Mouse (Mus musculus): Measurements from ENCODE around the gene Brca1. TPM values are rescaled to one million over a fixed set of nuclear protein-coding genes. Genes with fewer than 3 reads are reported as not detected.
"Not testable (repeated sequence)": the region's sequence is repeated elsewhere in the genome, so short reads cannot be mapped to it uniquely, and the experiment has no call there.

Brca1 gene
- total and polyA plus RNA-seq, 3 experiments: 35.0 to 175 (median 71.0) TPM

GRCm38 (mm10) chr11:101470206-101470605, 81.5 kb downstream of the Brca1 start:
- TF ChIP-seq POLR2AphosphoS5 (IDR thresholded peaks at IDR 0.05; ENCODE audit: insufficient replicate concordance, low read depth, low read length): no peak
- TF ChIP-seq TAL1 (conservative IDR thresholded peaks at IDR 0.05; ENCODE audit: low read depth, low read length): no peak
- no peak for TF ChIP-seq GATA2 (IDR thresholded peaks at IDR 0.05; ENCODE audit: borderline replicate concordance, low read depth, low read length)
- no peak for TF ChIP-seq GATA1 (IDR thresholded peaks at IDR 0.05; ENCODE audit: borderline replicate concordance, low read length)
- TF ChIP-seq CTCF (IDR thresholded peaks at IDR 0.05; ENCODE audit: low read depth, low read length): no peak
- Histone ChIP-seq H3K4me3 (ENCODE audit: low read depth, low read length) (no peak overlapping the region), H3K4me1 (ENCODE audit: insufficient read depth, low read depth, low read length) (peaks cover 67% of the 10 kb centered on the region), H3K9me3 (replicated peaks) (no peaks in the 10 kb centered on the region), H3K27me3 (ENCODE audit: insufficient read depth, low read length) (peaks cover 3% of the 10 kb centered on the region; the same call in 1 of the 2 replicates), H3K36me3 (replicated peaks) (peaks cover 29% of the 10 kb centered on the region)
- DNase-seq (ENCODE audit: low spot score) (no peak), ATAC-seq (ENCODE audit: extremely low read depth, insufficient number of reproducible peaks, low FRiP score, poor library complexity, severe bottlenecking) (no peak)

GRCm38 (mm10) chr11:101469155-101469554, 82.6 kb downstream of the Brca1 start:
- H3K9me3 ChIP-seq (replicated peaks): no peaks in the 10 kb centered on the region
- no peak for ATAC-seq (ENCODE audit: extremely low read depth, insufficient number of reproducible peaks, low FRiP score, poor library complexity, severe bottlenecking)
- H3K36me3 ChIP-seq (replicated peaks): peaks cover 31% of the 10 kb centered on the region
- H3K4me3 ChIP-seq (ENCODE audit: low read depth, low read length): peak overlapping the region; percentile 84; the same call in 1 of the 2 replicates
- peaks cover 3% of the 10 kb centered on the region; the same call in 1 of the 2 replicates for H3K27me3 ChIP-seq (ENCODE audit: insufficient read depth, low read length)
- TF ChIP-seq GATA1 (IDR thresholded peaks at IDR 0.05; ENCODE audit: borderline replicate concordance, low read length) (no peak), TAL1 (conservative IDR thresholded peaks at IDR 0.05; ENCODE audit: low read depth, low read length) (no peak), CTCF (IDR thresholded peaks at IDR 0.05; ENCODE audit: low read depth, low read length) (no peak), GATA2 (IDR thresholded peaks at IDR 0.05; ENCODE audit: borderline replicate concordance, low read depth, low read length) (no peak), POLR2AphosphoS5 (IDR thresholded peaks at IDR 0.05; ENCODE audit: insufficient replicate concordance, low read depth, low read length) (no peak)
- no peak for DNase-seq (ENCODE audit: low spot score)
- H3K4me1 ChIP-seq (ENCODE audit: insufficient read depth, low read depth, low read length): peaks cover 74% of the 10 kb centered on the region

GRCm38 (mm10) chr11:101468731-101469130, 83.0 kb downstream of the Brca1 start:
- Histone ChIP-seq H3K9me3 (replicated peaks) (no peaks in the 10 kb centered on the region), H3K4me3 (ENCODE audit: low read depth, low read length) (peak overlapping the region; percentile 84), H3K27me3 (ENCODE audit: insufficient read depth, low read length) (peaks cover 3% of the 10 kb centered on the region; the same call in 1 of the 2 replicates), H3K36me3 (replicated peaks) (peaks cover 34% of the 10 kb centered on the region), H3K4me1 (ENCODE audit: insufficient read depth, low read depth, low read length) (peaks cover 76% of the 10 kb centered on the region)
- DNase-seq (ENCODE audit: low spot score): no peak
- no peak for TF ChIP-seq CTCF (IDR thresholded peaks at IDR 0.05; ENCODE audit: low read depth, low read length)
- no peak for TF ChIP-seq TAL1 (conservative IDR thresholded peaks at IDR 0.05; ENCODE audit: low read depth, low read length)
- TF ChIP-seq GATA1 (IDR thresholded peaks at IDR 0.05; ENCODE audit: borderline replicate concordance, low read length): no peak
- no peak for TF ChIP-seq POLR2AphosphoS5 (IDR thresholded peaks at IDR 0.05; ENCODE audit: insufficient replicate concordance, low read depth, low read length)
- no peak for TF ChIP-seq GATA2 (IDR thresholded peaks at IDR 0.05; ENCODE audit: borderline replicate concordance, low read depth, low read length)
- no peak for ATAC-seq (ENCODE audit: extremely low read depth, insufficient number of reproducible peaks, low FRiP score, poor library complexity, severe bottlenecking)

- ATAC-seq (ENCODE audit: extremely low read depth, insufficient number of reproducible peaks, low FRiP score, poor library complexity, severe bottlenecking): no peak
- peak; percentile 51 for DNase-seq (ENCODE audit: low spot score)
- Histone ChIP-seq H3K27me3 (ENCODE audit: insufficient read depth, low read length) (peaks cover 3% of the 10 kb centered on the region; the same call in 1 of the 2 replicates), H3K4me3 (ENCODE audit: low read depth, low read length) (peak overlapping the region; percentile 84), H3K4me1 (ENCODE audit: insufficient read depth, low read depth, low read length) (peaks cover 80% of the 10 kb centered on the region), H3K9me3 (replicated peaks) (no peaks in the 10 kb centered on the region), H3K36me3 (replicated peaks) (peaks cover 35% of the 10 kb centered on the region)
- TF ChIP-seq GATA1 (IDR thresholded peaks at IDR 0.05; ENCODE audit: borderline replicate concordance, low read length) (no peak), TAL1 (conservative IDR thresholded peaks at IDR 0.05; ENCODE audit: low read depth, low read length) (no peak), POLR2AphosphoS5 (IDR thresholded peaks at IDR 0.05; ENCODE audit: insufficient replicate concordance, low read depth, low read length) (no peak), CTCF (IDR thresholded peaks at IDR 0.05; ENCODE audit: low read depth, low read length) (no peak), GATA2 (IDR thresholded peaks at IDR 0.05; ENCODE audit: borderline replicate concordance, low read depth, low read length) (no peak)
Measured at GRCm38 (mm10) chr11:101468263-101468688, 83.5 kb downstream of the Brca1 start.

GRCm38 (mm10) chr11:101467477-101468262, 84.1 kb downstream of the Brca1 start:
- peak overlapping the region; percentile 84 for H3K4me3 ChIP-seq (ENCODE audit: low read depth, low read length)
- peak; percentile 79 for DNase-seq (ENCODE audit: low spot score)
- ATAC-seq (ENCODE audit: extremely low read depth, insufficient number of reproducible peaks, low FRiP score, poor library complexity, severe bottlenecking): peak; percentile 12
- H3K27me3 ChIP-seq (ENCODE audit: insufficient read depth, low read length): peaks cover 3% of the 10 kb centered on the region; the same call in 1 of the 2 replicates
- TF ChIP-seq GATA1 (IDR thresholded peaks at IDR 0.05; ENCODE audit: borderline replicate concordance, low read length) (no peak), CTCF (IDR thresholded peaks at IDR 0.05; ENCODE audit: low read depth, low read length) (peak; percentile 15; the same call in 1 of the 2 replicates)
- H3K9me3 ChIP-seq (replicated peaks): no peaks in the 10 kb centered on the region
- H3K36me3 ChIP-seq (replicated peaks): peaks cover 38% of the 10 kb centered on the region
- peaks cover 82% of the 10 kb centered on the region for H3K4me1 ChIP-seq (ENCODE audit: insufficient read depth, low read depth, low read length)

- peaks cover 84% of the 10 kb centered on the region for H3K4me1 ChIP-seq (ENCODE audit: insufficient read depth, low read depth, low read length)
- peak overlapping the region; percentile 89 for H3K4me3 ChIP-seq (ENCODE audit: low read depth, low read length)
- peaks cover 39% of the 10 kb centered on the region for H3K36me3 ChIP-seq (replicated peaks)
- not testable (repeated sequence) for H3K9me3 ChIP-seq (replicated peaks); H3K27me3 ChIP-seq (ENCODE audit: insufficient read depth, low read length); ATAC-seq (ENCODE audit: extremely low read depth, insufficient number of reproducible peaks, low FRiP score, poor library complexity, severe bottlenecking); DNase-seq (ENCODE audit: low spot score)
Measured at GRCm38 (mm10) chr11:101466552-101466950, 85.2 kb downstream of the Brca1 start.
